Mouse (Mus musculus): ENCODE results near the gene Adamtsl5.

The Adamtsl5 gene

GRCm38 (mm10) chr10:80317011-80317410, 31.2 kb downstream of the Adamtsl5 start:
- DNase-seq (ENCODE audit: low spot score): no peak

GRCm38 (mm10) chr10:80316359-80316781, 31.8 kb downstream of the Adamtsl5 start:
- no peak for DNase-seq (ENCODE audit: low spot score)

DNA sequence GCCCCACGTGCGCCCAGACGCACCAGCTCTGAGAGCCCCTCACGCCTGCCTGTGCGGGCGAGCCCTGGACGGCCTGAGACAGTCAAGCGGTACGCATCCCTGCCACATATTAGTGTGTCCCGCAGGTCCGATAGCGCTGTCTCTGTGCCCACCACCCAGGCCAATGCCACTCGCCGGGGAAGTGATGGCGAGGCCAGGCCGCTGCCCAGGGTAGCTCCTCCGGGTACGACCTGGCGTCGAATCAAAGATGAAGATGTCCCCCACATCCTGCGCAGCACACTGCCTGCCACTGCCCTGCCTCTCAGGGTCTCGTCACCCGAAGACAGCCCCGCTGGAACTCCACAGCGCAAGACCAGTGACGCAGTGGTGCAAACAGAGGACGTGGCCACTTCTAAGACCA, 32.9 kb downstream of the Adamtsl5 start:
- DNase-seq (ENCODE audit: low spot score): no peak

- DNase-seq (ENCODE audit: low spot score): no peak
Observed at GRCm38 (mm10) chr10:80314494-80315001, 33.7 kb downstream of the Adamtsl5 start.

DNA sequence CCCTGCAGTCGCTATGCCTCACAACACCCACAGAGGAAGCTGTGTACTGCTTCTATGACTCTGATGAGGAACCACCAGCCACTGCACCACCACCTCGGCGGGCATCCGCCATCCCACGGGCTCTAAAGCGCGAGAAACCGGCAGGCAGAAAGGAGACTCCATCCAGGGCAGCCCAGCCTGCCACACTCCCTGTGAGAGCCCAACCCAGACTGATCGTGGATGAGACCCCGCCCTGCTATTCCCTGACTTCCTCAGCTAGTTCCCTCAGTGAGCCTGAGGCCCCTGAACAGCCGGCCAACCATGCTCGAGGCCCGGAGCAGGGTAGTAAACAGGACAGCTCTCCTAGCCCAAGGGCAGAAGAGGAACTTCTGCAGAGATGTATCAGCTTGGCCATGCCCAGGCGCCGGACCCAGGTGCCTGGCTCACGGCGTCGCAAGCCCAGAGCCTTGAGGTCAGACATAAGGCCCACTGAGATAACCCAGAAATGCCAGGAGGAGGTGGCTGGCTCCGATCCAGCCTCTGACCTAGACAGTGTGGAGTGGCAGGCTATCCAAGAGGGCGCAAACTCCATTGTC, 34.5 kb downstream of the Adamtsl5 start:
- DNase-seq (ENCODE audit: low spot score): no peak

- DNase-seq (ENCODE audit: low spot score): no peak
Observed at GRCm38 (mm10) chr10:80312586-80313504, 35.4 kb downstream of the Adamtsl5 start.

GRCm38 (mm10) chr10:80311560-80311959, 36.7 kb downstream of the Adamtsl5 start:
- DNase-seq (ENCODE audit: low spot score): no peak

DNA sequence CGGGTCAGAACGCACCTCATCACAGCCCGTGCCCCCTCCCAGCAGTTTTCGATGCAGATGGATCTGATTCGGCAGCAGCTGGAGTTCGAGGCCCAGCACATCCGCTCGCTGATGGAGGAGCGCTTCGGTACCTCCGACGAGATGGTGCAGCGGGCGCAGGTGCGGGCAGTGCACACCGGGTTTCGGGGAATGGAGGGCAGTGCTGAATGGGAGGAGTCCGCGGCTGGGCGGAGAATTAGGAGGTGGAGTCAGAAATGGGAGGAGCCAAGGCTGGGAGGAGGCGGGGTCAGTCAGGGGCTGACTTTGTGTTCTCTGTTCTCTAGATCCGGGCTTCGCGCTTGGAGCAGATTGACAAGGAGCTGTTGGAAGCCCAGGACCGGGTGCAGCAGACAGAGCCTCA, 43.4 kb downstream of the Adamtsl5 start:
- no peak for DNase-seq (ENCODE audit: low spot score)

- DNase-seq (ENCODE audit: low spot score): no peak
Observed at GRCm38 (mm10) chr10:80304458-80304857, 43.8 kb downstream of the Adamtsl5 start.

- DNase-seq (ENCODE audit: low spot score): no peak
Observed at GRCm38 (mm10) chr10:80302471-80302881, 45.7 kb downstream of the Adamtsl5 start.

GRCm38 (mm10) chr10:80302082-80302355, 46.2 kb downstream of the Adamtsl5 start:
- no peak for DNase-seq (ENCODE audit: low spot score)

DNA sequence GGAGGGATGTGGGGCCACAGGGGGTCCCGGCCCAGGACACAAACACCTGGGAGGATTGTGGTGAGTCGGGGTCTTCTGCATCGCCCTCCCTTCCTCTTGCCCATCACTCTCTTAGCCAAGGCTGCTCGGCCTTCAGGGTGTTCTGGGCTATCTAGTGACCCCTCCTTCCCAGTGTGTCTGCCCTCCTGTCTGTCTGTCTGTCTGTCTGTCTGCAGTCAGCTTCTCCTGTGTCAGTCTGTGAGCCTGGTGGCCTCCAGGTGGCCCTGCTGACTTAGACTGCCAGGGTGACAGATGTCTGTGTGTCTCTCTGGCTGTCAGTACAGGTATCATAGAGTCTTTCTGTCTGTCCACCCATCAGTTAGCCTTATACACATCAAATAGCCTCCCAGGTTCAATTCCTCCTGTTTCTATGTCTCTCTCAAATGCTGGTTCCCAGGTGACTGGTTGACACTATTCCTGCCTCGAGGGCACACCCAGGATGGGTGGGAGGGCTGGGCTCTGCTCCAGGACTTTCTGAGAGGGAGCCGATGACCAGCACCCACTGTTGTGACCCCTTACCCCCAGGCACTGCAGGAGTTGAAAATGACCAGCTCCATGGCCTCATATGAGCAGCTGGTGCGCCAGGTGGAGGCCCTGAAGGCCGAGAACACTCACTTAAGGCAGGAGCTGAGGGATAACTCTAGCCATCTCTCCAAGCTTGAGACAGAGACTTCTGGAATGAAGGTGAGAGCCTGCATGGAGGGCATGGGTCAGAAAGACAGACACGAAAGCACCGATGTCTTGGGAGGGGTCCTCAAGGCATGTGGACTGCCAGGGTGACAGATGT, 46.7 kb downstream of the Adamtsl5 start:
- no peak for DNase-seq (ENCODE audit: low spot score)

GRCm38 (mm10) chr10:80300672-80301181, 47.5 kb downstream of the Adamtsl5 start:
- no peak for DNase-seq (ENCODE audit: low spot score)

- DNase-seq (ENCODE audit: low spot score): no peak
Observed at GRCm38 (mm10) chr10:80299824-80300223, 48.4 kb downstream of the Adamtsl5 start.

DNA sequence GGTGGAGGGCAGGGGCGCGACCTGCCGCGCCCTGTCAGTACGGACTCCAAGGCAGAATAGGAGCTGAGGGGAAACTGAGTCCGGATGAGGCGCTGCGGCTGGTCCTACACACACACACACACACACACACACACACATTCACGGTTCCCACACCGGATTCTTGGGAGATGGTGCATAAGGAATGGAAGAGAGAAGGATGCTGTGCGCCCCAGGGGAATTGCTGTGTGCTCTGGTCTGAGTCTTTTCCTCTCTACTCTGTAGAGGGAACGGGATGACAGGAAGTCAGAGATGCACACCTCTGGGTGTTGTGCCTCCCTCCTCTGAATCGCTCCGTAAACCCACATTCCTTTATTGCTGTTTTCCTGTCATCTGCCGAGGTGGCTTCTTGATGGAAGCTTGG, 48.9 kb downstream of the Adamtsl5 start:
- DNase-seq (ENCODE audit: low spot score): no peak

DNA sequence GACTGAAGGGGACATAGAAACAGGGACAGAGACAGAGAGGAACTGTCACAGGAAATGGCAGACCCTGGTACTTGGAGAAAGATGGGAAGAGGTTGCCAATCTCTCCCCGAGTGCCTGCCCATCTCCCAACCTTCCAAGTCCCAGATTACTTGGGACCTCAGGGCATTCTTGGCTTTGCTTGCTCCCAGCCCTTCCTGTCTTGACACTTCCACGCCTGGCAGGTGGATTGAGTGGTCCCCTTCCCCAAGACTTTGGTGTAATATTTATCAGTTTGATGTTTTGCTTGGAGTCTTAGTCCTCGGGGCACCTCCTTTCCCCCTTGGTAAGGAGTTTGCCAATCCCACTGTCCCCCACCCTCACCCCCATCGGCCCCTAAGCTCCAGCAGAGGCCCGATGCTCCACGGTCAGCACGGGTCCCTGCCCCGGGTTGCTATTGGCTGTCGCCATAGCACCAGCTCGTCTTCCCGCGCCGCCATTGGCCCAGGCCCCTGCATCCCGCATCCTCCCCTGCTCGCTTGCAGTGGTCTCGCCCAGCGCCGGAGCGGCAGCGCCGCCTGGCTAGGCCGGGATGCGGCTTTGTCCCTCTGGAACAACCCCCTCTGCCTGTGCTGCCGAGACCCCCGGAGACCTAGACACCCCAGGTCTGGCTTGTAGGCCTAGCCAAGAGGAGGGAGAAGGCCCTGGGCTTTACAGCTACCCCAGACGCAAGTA, 49.5 kb downstream of the Adamtsl5 start:
- DNase-seq (ENCODE audit: low spot score): peak; percentile 68

- no peak for DNase-seq (ENCODE audit: low spot score)
Observed at GRCm38 (mm10) chr10:80297526-80298133, 50.6 kb downstream of the Adamtsl5 start.

DNA sequence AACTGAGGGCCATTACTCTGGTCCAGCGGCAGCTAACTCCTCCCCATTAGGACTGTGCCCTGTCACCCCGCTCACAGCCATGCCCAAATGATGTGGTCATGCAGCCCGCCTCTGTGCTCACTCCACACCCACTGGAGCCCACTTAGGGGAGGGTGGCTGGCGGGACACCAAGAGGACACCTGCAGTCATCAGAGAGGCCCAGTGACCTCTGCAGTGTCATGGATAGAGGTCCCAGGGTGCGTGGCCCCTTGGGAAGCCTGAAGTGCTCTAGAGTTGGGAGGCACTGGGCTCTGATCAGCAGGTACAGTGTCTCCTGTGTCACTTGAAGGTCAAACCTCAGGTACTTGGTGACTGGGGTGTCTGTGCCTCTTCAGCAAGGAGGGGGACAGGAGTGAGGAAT, 51.4 kb downstream of the Adamtsl5 start:
- no peak for DNase-seq (ENCODE audit: low spot score)

- DNase-seq (ENCODE audit: low spot score): peak; percentile 69
Observed at GRCm38 (mm10) chr10:80295618-80296425, 52.4 kb downstream of the Adamtsl5 start, which contains the start of gene Apc2. Apc2 (plus strand) TSS chr10:80295977.

- DNase-seq (ENCODE audit: low spot score): no peak
Observed at GRCm38 (mm10) chr10:80294788-80295303, 53.4 kb downstream of the Adamtsl5 start.

Measured in layer of hippocampus, adult 9-10 months (tissue).